Mouse (Mus musculus): ENCODE measurements around the gene Ramp3.

DNA sequence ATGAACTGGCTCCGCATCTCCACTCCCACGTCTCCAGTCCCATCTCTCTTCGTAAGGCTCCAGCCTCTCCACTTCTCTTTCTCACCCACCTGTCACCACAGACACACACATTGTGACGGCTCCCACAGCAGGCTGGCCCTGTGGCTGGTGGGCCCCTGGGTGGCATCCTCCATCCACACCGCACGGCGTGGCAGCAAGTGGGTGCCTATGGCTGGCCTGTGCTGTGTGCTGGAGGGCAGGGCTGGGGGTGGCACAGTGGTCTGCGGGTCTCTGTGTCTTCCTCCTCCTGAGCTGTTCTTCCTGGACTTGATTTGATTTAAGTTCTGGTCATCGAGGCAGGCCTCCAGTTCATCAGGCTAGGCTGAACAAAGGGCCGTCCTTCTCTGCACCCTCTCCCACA lies 35.8 kb downstream of the Ramp3 start:
- TF ChIP-seq TCF12 (IDR thresholded peaks at IDR 0.05; ENCODE audit: insufficient read depth, poor library complexity, severe bottlenecking) (no peak), POLR2A (IDR thresholded peaks at IDR 0.05; ENCODE audit: insufficient read length, low read depth) (no peak), SRF (IDR thresholded peaks at IDR 0.05; ENCODE audit: control insufficient read depth, insufficient read length, low read depth) (no peak), REST (IDR thresholded peaks at IDR 0.05; ENCODE audit: insufficient read depth, insufficient read length) (no peak), TCF3 (IDR thresholded peaks at IDR 0.05; ENCODE audit: insufficient read length, low read depth) (no peak), USF1 (IDR thresholded peaks at IDR 0.05; ENCODE audit: low read depth) (no peak), POLR2AphosphoS2 (IDR thresholded peaks at IDR 0.05; ENCODE audit: insufficient read length, low read depth) (no peak), MYOG (IDR thresholded peaks at IDR 0.05; ENCODE audit: control insufficient read depth in 1 of 3, insufficient read depth in 1 of 3, insufficient read length in 2 of 3, low read depth in 2 of 3) (no peak), MAX (IDR thresholded peaks at IDR 0.05; ENCODE audit: low read depth) (no peak), MYOD1 (IDR thresholded peaks at IDR 0.05; ENCODE audit: control insufficient read depth in 1 of 3, insufficient read length in 2 of 3, low read depth in 2 of 3) (no peak)
